Mouse (Mus musculus) small intestine, adult 2 months (tissue): Measurements from ENCODE around the gene Pard3.

ENCODE experiments used
- CTCF ChIP-seq: fragments of 200-500 bp; IDR thresholded peaks from 2 replicates; pipeline ENCODE4 v1.5.1; 2012; ENCODE audit warnings: low read depth, mild to moderate bottlenecking, control low read depth, inconsistent platforms, low read length, moderate library complexity, mixed read lengths; ENCODE audit not compliant: insufficient replicate concordance, insufficient read length; ENCODE audit errors: extremely low read depth
- POLR2A ChIP-seq: fragments of 200-500 bp; IDR thresholded peaks from 2 replicates; pipeline ENCODE4 v1.6.1; 2012; ENCODE audit warnings: low read depth, mild to moderate bottlenecking, control low read depth, inconsistent platforms, low read length, moderate library complexity

GRCm38 (mm10) chr8:127325749-127326148 lies 262.1 kb downstream of the Pard3 start:
- TF ChIP-seq CTCF (no peak), POLR2A (no peak)
